Mouse (Mus musculus): Measurements from ENCODE around the gene Dlg5.

DNA sequence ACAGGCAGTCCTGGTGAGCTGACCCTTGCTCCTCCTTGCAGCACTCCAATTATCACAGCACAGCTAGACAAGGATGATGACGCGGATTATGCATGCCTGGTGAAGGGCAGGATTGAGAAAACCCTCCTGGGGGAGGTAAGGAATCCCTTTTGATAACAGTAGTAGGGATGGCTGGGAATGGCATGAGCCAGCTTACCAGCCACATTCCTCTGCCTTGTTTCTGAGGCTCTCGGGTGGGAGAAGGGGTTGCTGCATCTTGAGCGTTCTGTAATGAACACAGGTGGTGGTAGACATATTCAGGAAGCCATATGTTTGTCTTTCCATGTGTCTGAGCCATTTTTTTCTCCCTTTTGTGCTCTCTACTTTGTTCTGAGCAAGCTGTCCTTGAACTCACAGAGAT is 40.4 kb upstream of the Dlg5 start:
- TF ChIP-seq CTCF (IDR thresholded peaks at IDR 0.05; ENCODE audit: low read depth) (no peak), EP300 (IDR thresholded peaks at IDR 0.05; ENCODE audit: low read depth) (no peak)
